Mouse (Mus musculus): ENCODE measurements at regions not wholly inside any gene's neighbourhood (a gene's known extent, or its start where the extent isn't known, plus 50 kb on each side); places are given as distances from the start of the nearest gene placed in this dataset.

DNA sequence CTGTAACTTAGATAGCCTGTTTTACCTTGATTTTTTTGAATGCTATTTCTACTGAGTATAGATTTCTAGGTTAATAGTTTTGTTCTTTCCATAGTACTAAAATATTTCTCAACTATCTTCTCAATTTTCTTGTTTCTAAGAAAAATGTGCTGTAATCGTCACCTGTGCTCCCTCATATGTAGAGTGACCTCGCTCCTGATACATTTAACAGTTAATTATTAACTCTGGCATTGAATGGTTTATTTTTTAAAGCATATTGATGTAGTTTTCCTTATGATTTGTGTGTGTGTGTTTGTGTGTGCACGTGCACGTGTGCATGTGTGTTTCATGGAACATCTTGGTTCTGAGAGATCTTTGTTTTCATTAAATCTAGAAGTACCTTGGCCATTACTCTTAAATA is 158.7 kb upstream of the Gm15217 start:
- Histone ChIP-seq H3K27ac (replicated peaks; ENCODE audit: low read depth, low read length) (no peak overlapping the region), H3K36me3 (ENCODE audit: control insufficient read depth, insufficient read depth, low read length) (no peaks in the 10 kb centered on the region), H3K4me2 (ENCODE audit: low read depth, severe bottlenecking) (no peak overlapping the region), H3K27me3 (ENCODE audit: control insufficient read depth, insufficient read depth, low read length) (no peaks in the 10 kb centered on the region), H3K4me3 (ENCODE audit: low read depth, low read length) (no peak overlapping the region), H3K9me3 (ENCODE audit: control insufficient read depth, low read length) (no peaks in the 10 kb centered on the region), H3K9ac (ENCODE audit: low read length) (no peak overlapping the region), H3K4me1 (ENCODE audit: control insufficient read depth, insufficient read depth, low read length) (no peaks in the 10 kb centered on the region)
- ATAC-seq (ENCODE audit: insufficient number of reproducible peaks, low FRiP score, low TSS enrichment, low read depth): no peak
- WGBS: 91% methylated on average over 4 of the region's 4 CpGs
- no peak for DNase-seq (ENCODE audit: low spot score)

DNA sequence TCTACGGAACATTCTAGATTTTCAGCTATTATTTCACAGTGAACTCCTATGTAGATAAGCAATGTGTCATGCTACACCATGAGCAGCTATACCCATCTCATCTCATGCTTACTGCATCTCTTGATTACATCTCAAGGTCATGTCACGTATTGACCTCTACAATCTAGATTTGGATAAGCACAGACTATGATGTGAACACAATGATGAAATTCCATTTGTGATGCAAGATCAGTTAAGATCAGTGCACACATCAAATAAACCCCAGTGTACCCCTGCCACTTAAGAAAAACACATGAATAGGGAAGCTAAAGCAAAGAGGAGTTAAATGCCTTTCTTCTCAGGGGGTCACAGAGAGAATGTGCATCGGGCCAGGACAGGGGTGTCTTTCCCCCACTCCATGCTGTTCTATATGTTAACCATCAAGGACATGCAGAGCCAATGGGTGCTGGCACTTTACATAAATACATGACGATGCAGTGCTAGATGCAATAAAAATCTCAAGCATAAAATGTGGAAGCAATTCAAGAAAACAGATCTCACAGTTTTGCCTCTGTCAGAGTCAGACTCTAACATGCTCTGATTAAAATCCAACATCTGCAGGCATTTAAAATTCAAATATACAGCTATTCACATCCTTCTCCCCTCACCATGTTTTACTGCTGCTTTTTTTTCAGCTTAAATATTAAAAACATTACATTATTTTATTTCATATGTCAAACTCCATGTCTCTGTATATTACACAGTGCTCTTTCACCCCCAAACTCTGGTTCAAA is 157.1 kb upstream of the Gm15217 start:
- WGBS: 82% methylated on average over 4 of the region's 4 CpGs
- Histone ChIP-seq H3K4me1 (ENCODE audit: control insufficient read depth, insufficient read depth, low read length) (no peaks in the 10 kb centered on the region), H3K4me2 (ENCODE audit: low read depth, severe bottlenecking) (no peak overlapping the region), H3K9me3 (ENCODE audit: control insufficient read depth, low read length) (no peaks in the 10 kb centered on the region), H3K27me3 (ENCODE audit: control insufficient read depth, insufficient read depth, low read length) (no peaks in the 10 kb centered on the region), H3K27ac (replicated peaks; ENCODE audit: low read depth, low read length) (no peak overlapping the region), H3K36me3 (ENCODE audit: control insufficient read depth, insufficient read depth, low read length) (no peaks in the 10 kb centered on the region), H3K9ac (ENCODE audit: low read length) (no peak overlapping the region), H3K4me3 (ENCODE audit: low read depth, low read length) (no peak overlapping the region)
- ATAC-seq (ENCODE audit: insufficient number of reproducible peaks, low FRiP score, low TSS enrichment, low read depth): peak; percentile 47; the same call in 1 of the 2 replicates
- no peak for DNase-seq (ENCODE audit: low spot score)

DNA sequence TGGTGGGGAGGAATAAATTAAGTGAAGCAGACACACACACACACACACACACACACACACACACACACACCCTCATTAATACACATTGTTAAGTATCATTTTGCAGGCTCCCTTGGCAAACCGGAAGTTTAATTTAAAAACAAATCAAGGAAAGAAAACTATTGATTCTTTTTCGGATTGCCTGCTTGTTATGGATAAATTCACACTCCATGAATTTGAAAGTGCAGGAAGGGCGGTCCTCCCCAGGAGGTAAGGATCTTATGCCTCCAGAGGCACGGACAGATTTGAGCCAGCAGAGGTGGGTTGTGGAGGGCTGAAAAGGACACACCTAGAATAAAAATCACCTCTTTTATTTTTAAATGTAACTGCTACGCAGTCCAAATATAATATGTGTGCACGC is 156.2 kb upstream of the Gm15217 start:
- Histone ChIP-seq H3K4me2 (ENCODE audit: low read depth, severe bottlenecking) (no peak overlapping the region), H3K36me3 (ENCODE audit: control insufficient read depth, insufficient read depth, low read length) (no peaks in the 10 kb centered on the region), H3K4me1 (ENCODE audit: control insufficient read depth, insufficient read depth, low read length) (no peaks in the 10 kb centered on the region), H3K27me3 (ENCODE audit: control insufficient read depth, insufficient read depth, low read length) (no peaks in the 10 kb centered on the region), H3K4me3 (ENCODE audit: low read depth, low read length) (no peak overlapping the region), H3K9me3 (ENCODE audit: control insufficient read depth, low read length) (no peaks in the 10 kb centered on the region), H3K9ac (ENCODE audit: low read length) (no peak overlapping the region), H3K27ac (replicated peaks; ENCODE audit: low read depth, low read length) (no peak overlapping the region)
- ATAC-seq (ENCODE audit: insufficient number of reproducible peaks, low FRiP score, low TSS enrichment, low read depth): no peak
- DNase-seq (ENCODE audit: low spot score): no peak
- 73% methylated on average over 6 of the region's 6 CpGs for WGBS

DNA sequence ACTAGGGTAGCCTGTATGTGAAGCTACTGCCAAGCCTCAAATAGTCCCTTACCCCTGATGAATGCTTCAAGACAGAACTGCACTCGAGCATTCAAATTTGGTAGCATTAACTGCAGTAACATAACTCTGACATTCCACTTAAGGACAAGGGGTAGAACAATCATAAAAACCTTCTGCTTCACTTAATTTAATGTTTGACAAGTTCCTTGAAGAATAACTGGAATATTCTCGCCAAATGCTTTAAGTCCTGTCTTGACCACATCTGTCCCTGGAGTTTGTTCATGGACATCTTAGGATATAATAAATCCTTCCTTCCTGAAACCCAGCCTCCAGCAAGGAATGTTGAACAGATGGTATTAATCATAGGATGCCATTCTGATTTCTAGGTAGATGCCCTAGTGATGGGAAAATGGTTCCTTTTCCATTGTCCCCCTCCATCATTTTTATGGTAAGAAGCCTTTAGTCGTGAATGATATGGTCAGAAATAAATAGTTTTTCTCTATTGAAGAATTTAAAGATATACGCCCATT is 154.7 kb upstream of the Gm15217 start:
- no peak overlapping the region for H3K9ac ChIP-seq (ENCODE audit: low read length)
- no peak overlapping the region for H3K4me2 ChIP-seq (ENCODE audit: low read depth, severe bottlenecking)
- no peaks in the 10 kb centered on the region for H3K4me1 ChIP-seq (ENCODE audit: control insufficient read depth, insufficient read depth, low read length)
- DNase-seq (ENCODE audit: low spot score): no peak
- no peaks in the 10 kb centered on the region for H3K9me3 ChIP-seq (ENCODE audit: control insufficient read depth, low read length)
- no peaks in the 10 kb centered on the region for H3K27me3 ChIP-seq (ENCODE audit: control insufficient read depth, insufficient read depth, low read length)
- ATAC-seq (ENCODE audit: insufficient number of reproducible peaks, low FRiP score, low TSS enrichment, low read depth): no peak
- H3K4me3 ChIP-seq (ENCODE audit: low read depth, low read length): no peak overlapping the region
- H3K27ac ChIP-seq (replicated peaks; ENCODE audit: low read depth, low read length): no peak overlapping the region
- no peaks in the 10 kb centered on the region for H3K36me3 ChIP-seq (ENCODE audit: control insufficient read depth, insufficient read depth, low read length)
- 52% methylated on average over 4 of the region's 4 CpGs for WGBS

DNA sequence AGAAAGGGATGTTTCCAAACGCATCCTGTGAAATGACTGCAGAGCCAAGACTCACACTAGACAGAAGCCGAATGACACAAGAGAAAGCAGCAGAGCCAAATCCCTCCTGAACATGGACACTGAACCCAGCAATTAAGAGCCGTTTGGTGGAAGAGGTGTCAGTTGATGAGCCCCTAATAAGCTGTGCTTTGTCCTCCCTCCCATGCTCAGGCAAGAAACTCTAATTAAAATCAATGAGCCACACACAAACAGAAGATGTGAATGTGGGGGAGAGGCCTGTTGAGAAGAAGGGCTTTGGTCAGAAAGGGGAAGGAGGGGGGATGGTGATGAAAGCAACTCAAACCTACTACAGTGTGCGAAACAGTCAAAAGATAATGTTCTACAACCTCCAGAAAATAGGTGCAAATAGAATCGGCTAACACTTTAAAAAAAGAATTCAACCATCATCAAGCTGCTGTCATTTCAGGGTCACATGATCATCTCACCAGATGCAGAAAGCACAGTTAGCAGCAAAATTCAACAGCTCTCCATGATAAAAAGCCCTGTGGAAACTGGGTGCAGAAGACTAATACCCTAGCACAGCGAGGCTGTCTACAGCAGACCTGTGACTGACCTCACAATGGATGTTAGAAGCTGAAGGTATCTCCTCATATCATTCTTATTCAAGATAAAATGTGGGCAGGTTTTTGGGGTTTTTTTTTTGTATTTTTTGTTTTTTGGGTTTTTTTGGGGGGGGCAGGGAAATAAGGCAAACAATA is 153.2 kb upstream of the Gm15217 start:
- Histone ChIP-seq H3K9me3 (ENCODE audit: control insufficient read depth, low read length) (no peaks in the 10 kb centered on the region), H3K27me3 (ENCODE audit: control insufficient read depth, insufficient read depth, low read length) (no peaks in the 10 kb centered on the region), H3K4me1 (ENCODE audit: control insufficient read depth, insufficient read depth, low read length) (no peaks in the 10 kb centered on the region), H3K4me2 (ENCODE audit: low read depth, severe bottlenecking) (no peak overlapping the region), H3K9ac (ENCODE audit: low read length) (no peak overlapping the region), H3K4me3 (ENCODE audit: low read depth, low read length) (no peak overlapping the region), H3K36me3 (ENCODE audit: control insufficient read depth, insufficient read depth, low read length) (no peaks in the 10 kb centered on the region), H3K27ac (replicated peaks; ENCODE audit: low read depth, low read length) (no peak overlapping the region)
- 44% methylated on average over 6 of the region's 6 CpGs for WGBS
- no peak for ATAC-seq (ENCODE audit: insufficient number of reproducible peaks, low FRiP score, low TSS enrichment, low read depth)
- no peak for DNase-seq (ENCODE audit: low spot score)

DNA sequence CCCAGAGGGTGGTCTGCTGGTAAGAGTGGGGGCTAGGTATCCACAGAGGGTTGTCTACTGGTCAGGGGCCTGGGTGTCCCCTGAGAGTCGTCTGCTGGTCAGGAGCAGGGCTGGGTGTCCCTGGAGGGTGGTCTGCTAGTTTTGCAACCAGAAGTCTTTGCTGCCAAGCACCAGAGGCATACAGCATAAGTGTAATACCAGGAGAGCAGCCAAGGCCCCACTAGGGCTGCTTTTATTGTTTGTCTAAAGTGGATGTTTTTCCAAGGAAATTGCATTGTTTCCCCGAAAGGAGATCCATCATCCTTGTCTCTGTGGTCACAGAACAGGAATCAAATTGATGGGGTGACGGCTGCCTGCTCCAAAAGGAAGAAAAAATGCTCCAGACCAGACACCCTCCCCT is 145.2 kb upstream of the Gm15217 start:
- 58% methylated on average over 3 of the region's 3 CpGs for WGBS

DNA sequence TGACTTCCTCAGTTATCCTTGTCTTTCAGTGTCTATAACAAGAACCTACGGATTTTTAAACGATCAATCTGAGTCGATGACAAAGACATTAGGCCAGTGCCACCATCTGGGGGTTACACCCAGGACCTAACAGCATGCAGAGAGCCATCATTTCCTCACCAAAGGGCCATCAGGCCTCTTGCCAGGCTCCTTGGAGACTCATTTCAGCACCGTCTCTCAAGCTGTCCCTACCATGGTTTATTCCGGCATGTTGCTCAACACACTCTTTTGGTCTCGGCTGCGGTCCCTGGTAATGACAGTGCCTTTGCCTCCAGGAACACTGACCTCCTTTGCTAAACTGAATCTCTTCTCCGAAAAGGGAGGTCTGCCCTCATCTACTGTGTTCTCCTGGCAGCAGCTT is 144.4 kb upstream of the Gm15217 start:
- Histone ChIP-seq H3K9me3 (ENCODE audit: control insufficient read depth, low read length) (no peaks in the 10 kb centered on the region), H3K9ac (ENCODE audit: low read length) (no peak overlapping the region), H3K4me3 (ENCODE audit: low read depth, low read length) (no peak overlapping the region), H3K4me2 (ENCODE audit: low read depth, severe bottlenecking) (no peak overlapping the region), H3K36me3 (ENCODE audit: control insufficient read depth, insufficient read depth, low read length) (no peaks in the 10 kb centered on the region), H3K27ac (replicated peaks; ENCODE audit: low read depth, low read length) (no peak overlapping the region), H3K27me3 (ENCODE audit: control insufficient read depth, insufficient read depth, low read length) (no peaks in the 10 kb centered on the region), H3K4me1 (ENCODE audit: control insufficient read depth, insufficient read depth, low read length) (no peaks in the 10 kb centered on the region)
- no peak for ATAC-seq (ENCODE audit: insufficient number of reproducible peaks, low FRiP score, low TSS enrichment, low read depth)
- no peak for DNase-seq (ENCODE audit: low spot score)
- 93% methylated on average over 8 of the region's 8 CpGs for WGBS

More for the DNA sequence above, 145.2 kb upstream of the Gm15217 start:
- Histone ChIP-seq H3K9ac (ENCODE audit: low read length) (no peak overlapping the region), H3K4me3 (ENCODE audit: low read depth, low read length) (no peak overlapping the region), H3K9me3 (ENCODE audit: control insufficient read depth, low read length) (no peaks in the 10 kb centered on the region), H3K4me2 (ENCODE audit: low read depth, severe bottlenecking) (no peak overlapping the region), H3K27ac (replicated peaks; ENCODE audit: low read depth, low read length) (no peak overlapping the region), H3K4me1 (ENCODE audit: control insufficient read depth, insufficient read depth, low read length) (no peaks in the 10 kb centered on the region), H3K27me3 (ENCODE audit: control insufficient read depth, insufficient read depth, low read length) (no peaks in the 10 kb centered on the region), H3K36me3 (ENCODE audit: control insufficient read depth, insufficient read depth, low read length) (no peaks in the 10 kb centered on the region)
- DNase-seq (ENCODE audit: low spot score): no peak
- ATAC-seq (ENCODE audit: insufficient number of reproducible peaks, low FRiP score, low TSS enrichment, low read depth): no peak

DNA sequence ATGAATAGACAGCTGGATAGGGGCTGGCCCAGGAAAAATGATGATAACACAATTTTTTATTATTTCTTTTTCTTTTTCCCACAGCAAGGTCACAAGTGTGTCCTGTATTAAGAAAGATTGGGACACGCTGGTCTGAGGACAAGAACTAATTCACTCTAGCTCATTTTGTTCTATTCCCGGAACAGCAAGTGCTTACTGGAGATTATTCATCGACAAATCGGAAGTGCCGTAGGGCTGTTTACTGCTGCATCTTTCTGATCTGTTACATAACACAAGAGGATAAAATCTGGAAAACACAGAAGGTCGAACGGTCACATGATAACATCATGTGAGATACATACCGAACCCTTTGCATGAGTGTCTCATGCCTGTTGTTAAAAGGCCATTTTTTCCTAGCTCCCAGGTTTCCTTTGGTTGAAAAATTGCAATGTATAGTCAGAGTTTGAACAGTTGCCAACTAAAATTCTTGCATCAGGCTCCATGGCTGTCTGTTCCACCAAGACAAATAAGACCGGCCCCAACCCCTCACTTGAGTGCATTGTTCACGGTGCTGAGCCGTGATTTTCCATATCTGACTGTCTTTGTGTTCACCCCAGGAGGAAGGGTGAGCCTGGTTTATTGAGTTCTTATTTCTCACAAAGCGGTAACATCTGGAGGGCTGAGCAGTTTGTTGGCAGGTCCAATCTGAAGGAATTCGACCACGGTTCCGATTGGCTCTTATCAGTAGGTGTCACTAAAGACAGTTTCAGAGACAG is 139.0 kb upstream of the Gm15217 start:
- Histone ChIP-seq H3K9me3 (ENCODE audit: control insufficient read depth, low read length) (no peaks in the 10 kb centered on the region), H3K36me3 (ENCODE audit: control insufficient read depth, insufficient read depth, low read length) (no peaks in the 10 kb centered on the region), H3K4me3 (ENCODE audit: low read depth, low read length) (no peak overlapping the region), H3K4me2 (ENCODE audit: low read depth, severe bottlenecking) (no peak overlapping the region), H3K27me3 (ENCODE audit: control insufficient read depth, insufficient read depth, low read length) (no peaks in the 10 kb centered on the region), H3K27ac (replicated peaks; ENCODE audit: low read depth, low read length) (no peak overlapping the region), H3K9ac (ENCODE audit: low read length) (no peak overlapping the region), H3K4me1 (ENCODE audit: control insufficient read depth, insufficient read depth, low read length) (no peaks in the 10 kb centered on the region)
- no peak for DNase-seq (ENCODE audit: low spot score)
- 76% methylated on average over 15 of the region's 15 CpGs for whole genome bisulfite sequencing
- ATAC-seq (ENCODE audit: insufficient number of reproducible peaks, low FRiP score, low TSS enrichment, low read depth): no peak

All from limb, embryonic 11.5 days (tissue).